9 mouse cellular contexts compared by ENCODE assay signal in genomic region chr5:143669393-143669792, GRCm38 (mm10). TPM values are rescaled to one million over a fixed set of nuclear protein-coding genes. Genes with fewer than 3 reads are reported as not detected.
DNase-seq lines count a peak whose midpoint lies in the region; ATAC-seq and TF ChIP-seq lines count a peak whose summit lies in the region.
"Had no signal": no experiment of that assay in that cellular context is flagged by ENCODE, and none has a peak within 500 bp of the region (broad histone marks: within the 10 kb centered on the region; RNA-seq: fewer than 3 reads in every experiment).

No protein-coding gene starts in this region.

- H3K36me3 ChIP-seq in heart, embryonic 10.5 days = no peaks in the 10 kb centered on the region
- H3K36me3 ChIP-seq in midbrain, embryonic 11.5 days (ENCODE audit: control insufficient read depth, insufficient read depth, low read length) = no peaks in the 10 kb centered on the region
- no peaks in the 10 kb centered on the region for H3K36me3 ChIP-seq in midbrain, embryonic 10.5 days

- no peaks in the 10 kb centered on the region for H3K9me3 ChIP-seq in heart, embryonic 10.5 days
- H3K9me3 ChIP-seq in midbrain, embryonic 11.5 days (ENCODE audit: control insufficient read depth, low read length) = no peaks in the 10 kb centered on the region
- H3K9me3 ChIP-seq in midbrain, embryonic 10.5 days (replicated peaks) = no peaks in the 10 kb centered on the region

- no peak for ATAC-seq in midbrain, embryonic 11.5 days (ENCODE audit: low FRiP score)

- peak overlapping the region; percentile 59 for H3K27ac ChIP-seq in heart, embryonic 10.5 days
- H3K27ac ChIP-seq in midbrain, embryonic 11.5 days (ENCODE audit: low read depth, low read length) = no peak overlapping the region
- no peak overlapping the region for H3K27ac ChIP-seq in midbrain, embryonic 10.5 days (replicated peaks)
- H3K27ac ChIP-seq in embryonic fibroblast, embryonic 13.5 days (ENCODE audit: insufficient read depth, low read length) = peak overlapping the region; percentile 83

- H3K9ac ChIP-seq in midbrain, embryonic 11.5 days (ENCODE audit: low read length) = peak overlapping the region; percentile 5; the same call in 1 of the 2 replicates

- no peak overlapping the region for H3K4me3 ChIP-seq in heart, embryonic 10.5 days
- H3K4me3 ChIP-seq in midbrain, embryonic 11.5 days (ENCODE audit: low read depth, low read length) = no peak overlapping the region
- H3K4me3 ChIP-seq in midbrain, embryonic 10.5 days = no peak overlapping the region
- H3K4me3 ChIP-seq in embryonic fibroblast, embryonic 13.5 days (ENCODE audit: insufficient read depth, low read length) = no peak overlapping the region

- no peaks in the 10 kb centered on the region for H3K27me3 ChIP-seq in heart, embryonic 10.5 days (ENCODE audit: insufficient read depth, poor library complexity, severe bottlenecking)
- no peaks in the 10 kb centered on the region for H3K27me3 ChIP-seq in midbrain, embryonic 11.5 days (ENCODE audit: control insufficient read depth, insufficient read depth, low read length)
- no peaks in the 10 kb centered on the region for H3K27me3 ChIP-seq in midbrain, embryonic 10.5 days (ENCODE audit: low read depth, poor library complexity, severe bottlenecking)

- no peak for TF ChIP-seq POLR2A in embryonic fibroblast, embryonic 13.5 days (IDR thresholded peaks at IDR 0.05; ENCODE audit: low read depth, low read length)

- peaks cover 4% of the 10 kb centered on the region for H3K4me1 ChIP-seq in heart, embryonic 10.5 days
- H3K4me1 ChIP-seq in midbrain, embryonic 11.5 days (ENCODE audit: control insufficient read depth, insufficient read depth, low read length) = no peaks in the 10 kb centered on the region
- H3K4me1 ChIP-seq in midbrain, embryonic 10.5 days = peaks cover 10% of the 10 kb centered on the region
- peaks cover 31% of the 10 kb centered on the region for H3K4me1 ChIP-seq in embryonic fibroblast, embryonic 13.5 days (ENCODE audit: control insufficient read depth, insufficient read depth, low read length)

- TF ChIP-seq CTCF in embryonic fibroblast, embryonic 13.5 days (IDR thresholded peaks at IDR 0.05; ENCODE audit: borderline replicate concordance, insufficient read depth, low read length) = 0 out of 2 replicates have a peak, but pooled peaks have one; percentile 16

- no peak for DNase-seq in heart, embryonic 10.5 days (ENCODE audit: low spot score)
- DNase-seq in heart, adult 8-10 months (ENCODE audit: low spot score) = no peak
- no peak for DNase-seq in midbrain, embryonic 11.5 days (ENCODE audit: low spot score, missing footprints)
- no peak for DNase-seq in midbrain, embryonic 10.5 days (ENCODE audit: low spot score)
- peak; percentile 23 for DNase-seq in naive thymus-derived CD4-positive, alpha-beta T cell, adult 2 months (ENCODE audit: low read depth)
- no peak for DNase-seq in cerebellum, postnatal 14 days
- no peak for DNase-seq in cerebellum, adult 8-10 months
- DNase-seq: gastrocnemius, postnatal 14 days had no signal

- H3K4me2 ChIP-seq in midbrain, embryonic 11.5 days = no peak overlapping the region

- WGBS in heart, embryonic 10.5 days = 31% methylated on average over 2 of the region's 2 CpGs
- WGBS in midbrain, embryonic 11.5 days = 32% methylated on average over 2 of the region's 2 CpGs
- 54% methylated on average over 2 of the region's 2 CpGs for WGBS in midbrain, embryonic 10.5 days

RNA-seq across cellular contexts. Expression of gene Cyth3, which starts 47.1 kb away (rescaled TPM):
- 30.9 and 33.1 TPM in 2 replicates for polyA plus RNA-seq in heart, embryonic 10.5 days (2016; fragmentation: Nextera tagmentation; extraction: Ambion mirVana)
- 10 to 100 TPM; 23.1 to 33.1 (median 27.4) TPM for total RNA-seq in heart, adult 8-10 months (2022)
- 27.6 and 28.9 TPM in 2 replicates for polyA plus RNA-seq in midbrain, embryonic 11.5 days (2014; fragmentation: Nextera tagmentation; extraction: Ambion mirVana)
- polyA plus RNA-seq in midbrain, embryonic 10.5 days (2016; fragmentation: Nextera tagmentation; extraction: Ambion mirVana) = 28.1 and 31.7 TPM in 2 replicates
- polyA plus RNA-seq in embryonic fibroblast, embryonic 13.5 days (2011; ENCODE audit: insufficient read length, low read depth, missing spikeins) = 130 and 134 TPM in 2 replicates

Comparison
In these comparisons a context has a peak if more than half of its experiments do, and no peak if none do; other contexts are left out.
1. H3K27ac ChIP-seq: peak in heart, embryonic 10.5 days (single experiment) and embryonic fibroblast, embryonic 13.5 days (single experiment); none in midbrain, embryonic 11.5 days (single experiment) and midbrain, embryonic 10.5 days (single experiment).